Mouse (Mus musculus) colon, adult 2 months (tissue): ENCODE data around the gene Nipsnap2. TPM values are rescaled to one million over a fixed set of nuclear protein-coding genes. Genes with fewer than 3 reads are reported as not detected.

Experiments used
- polyA plus RNA-seq: library from polyadenylated mRNA; depleted of rRNA; stranded (reverse); fragments of >200 nt; gene quantifications from 2 replicates; pipeline ENCODE4 v1.2.3, GENCODE M21; 2012; rRNA removed

The Nipsnap2 gene
- polyA plus RNA-seq = 40.6 and 48.4 TPM in 2 replicates

GRCm38 (mm10) chr5:129724834-129725773 is at the start of gene Nipsnap2:
Nipsnap2 (plus strand) TSS chr5:129725063.

DNA sequence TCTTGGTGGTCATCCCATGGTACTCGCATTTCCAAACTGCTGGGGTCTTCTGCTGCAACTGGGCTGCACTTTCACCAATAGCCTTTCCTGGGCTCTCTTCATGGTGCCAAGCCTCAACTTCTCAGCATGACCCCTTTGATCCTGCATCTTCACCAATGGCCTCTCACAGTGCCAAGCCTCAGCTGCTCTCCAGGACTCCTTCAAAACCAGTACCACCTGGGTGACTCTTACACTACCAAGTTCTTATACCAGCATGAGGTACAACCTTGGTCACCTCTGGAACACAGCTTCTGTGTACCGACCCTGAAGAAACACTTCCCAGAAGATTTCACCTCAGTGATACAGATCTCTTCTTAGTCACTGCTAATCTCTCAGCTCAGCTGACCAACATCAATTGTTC is 16.5 kb upstream of the Nipsnap2 start, which contains the start of gene Sept14:
Gene Sept14 (minus strand): TSS at position 101 of the 400 bp plus-strand sequence.

DNA sequence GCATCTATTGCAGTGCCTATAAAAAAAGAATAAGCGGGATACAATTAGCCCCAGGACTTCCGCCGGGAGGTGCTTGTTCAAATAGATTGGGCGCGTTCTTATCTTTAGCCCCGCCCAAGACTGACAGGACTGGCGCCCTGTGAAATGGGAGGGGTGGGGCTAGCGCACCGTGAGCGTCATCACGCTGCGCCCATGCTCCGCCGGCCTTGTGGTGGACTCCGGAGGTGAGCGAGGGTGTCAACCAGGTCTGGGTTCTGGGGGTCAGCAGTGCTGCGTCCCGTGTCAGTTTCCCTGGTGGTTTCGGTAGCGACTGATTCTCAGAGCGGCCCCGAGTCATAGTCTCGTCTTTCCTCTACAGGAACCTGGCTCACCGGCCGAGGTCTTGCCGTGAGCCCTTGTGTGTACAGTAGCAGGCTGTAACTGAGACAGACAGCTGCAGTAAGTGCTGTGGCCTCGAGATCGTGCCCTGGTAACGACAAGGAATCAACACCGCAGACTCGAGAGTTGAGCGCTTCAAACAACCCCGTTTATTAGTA is 9.5 kb upstream of the Nipsnap2 start, which contains the start of gene Mrps17:
Gene Mrps17 (plus strand): TSS at position 172 of the 536 bp plus-strand sequence.

DNA sequence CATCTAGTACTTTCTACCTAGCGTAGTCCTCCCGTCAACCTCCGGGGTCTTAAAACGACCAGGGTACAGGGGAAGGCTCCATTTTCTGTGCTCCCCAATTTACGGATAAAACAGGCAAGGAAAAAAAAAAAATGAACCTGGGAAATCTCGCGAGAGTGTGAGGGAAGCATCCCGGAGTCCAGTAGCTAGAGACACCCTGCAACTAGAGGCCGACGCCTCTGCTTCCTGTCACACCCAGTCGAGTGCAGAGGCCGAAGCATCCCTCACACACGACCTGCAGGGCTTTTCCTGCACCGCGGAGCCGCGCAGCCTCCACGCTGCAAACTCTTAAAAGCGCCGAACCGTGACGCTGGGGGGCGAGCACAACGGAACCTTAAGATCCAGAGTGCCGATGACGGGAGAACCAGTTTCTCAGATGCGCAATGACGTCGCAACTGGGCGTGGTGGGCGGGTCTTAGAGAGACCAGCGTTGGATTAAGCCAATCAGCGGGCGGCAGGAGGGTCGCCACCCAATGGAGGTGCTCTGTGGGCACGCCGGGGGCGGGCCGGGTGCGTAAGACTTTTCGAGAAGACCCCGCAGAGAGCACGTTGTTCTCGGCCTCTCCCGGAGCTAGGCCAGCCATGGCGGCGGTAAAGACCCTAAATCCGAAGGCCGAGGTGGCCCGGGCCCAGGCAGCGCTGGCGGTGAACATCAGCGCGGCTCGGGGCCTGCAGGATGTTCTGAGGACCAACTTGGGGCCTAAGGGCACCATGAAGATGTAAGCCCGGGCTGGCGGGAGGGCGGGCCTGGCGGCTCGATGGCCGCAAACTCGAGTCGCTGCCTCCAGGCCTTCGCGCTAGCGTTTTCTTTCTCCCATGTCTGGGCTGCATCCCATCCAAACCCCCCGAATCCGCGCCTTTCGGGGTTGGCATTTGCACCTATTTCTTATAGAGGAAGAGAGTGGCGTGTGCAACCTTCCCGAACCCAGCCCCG is 62.2 kb downstream of the Nipsnap2 start, which contains the start of gene Psph:
Gene Psph (minus strand): TSS at position 632 of the 973 bp plus-strand sequence.

Other genes starting within 250 kb of the Nipsnap2 start
- 80.6 and 84.7 TPM in 2 replicates for gene Sfswap, start 223.8 kb upstream of the Nipsnap2 start, polyA plus RNA-seq
- 12.2 and 14.5 TPM in 2 replicates for gene Mmp17, start 140.9 kb upstream of the Nipsnap2 start, polyA plus RNA-seq
- gene Zfp11, start 55.0 kb upstream of the Nipsnap2 start, polyA plus RNA-seq = 0.70 and 0.78 TPM in 2 replicates
- gene Sept14, start 16.6 kb upstream of the Nipsnap2 start, polyA plus RNA-seq = not detected in 2 replicates
- gene Mrps17, start 9.6 kb upstream of the Nipsnap2 start, polyA plus RNA-seq = 47.1 and 69.6 TPM in 2 replicates
- 16.9 and 18.0 TPM in 2 replicates for gene Psph, start 62.4 kb downstream of the Nipsnap2 start, polyA plus RNA-seq
- gene Sumf2, start 121.9 kb downstream of the Nipsnap2 start, polyA plus RNA-seq = 8.7 and 11.3 TPM in 2 replicates
- 1,442 and 1,554 TPM in 2 replicates for gene Chchd2, start 162.4 kb downstream of the Nipsnap2 start, polyA plus RNA-seq
- gene Zbed5, start 170.7 kb downstream of the Nipsnap2 start, polyA plus RNA-seq = 0.35 and 0.58 TPM in 2 replicates
- gene Phkg1, start 173.5 kb downstream of the Nipsnap2 start, polyA plus RNA-seq = 0.34 and 0.43 TPM in 2 replicates
- gene Nupr1l, start 183.5 kb downstream of the Nipsnap2 start, polyA plus RNA-seq = 4.9 and 8.1 TPM in 2 replicates
- gene Vkorc1l1, start 216.9 kb downstream of the Nipsnap2 start, polyA plus RNA-seq = 10.2 and 10.9 TPM in 2 replicates